Mouse (Mus musculus): ENCODE measurements around the gene Thegl. TPM values are rescaled to one million over a fixed set of nuclear protein-coding genes. Genes with fewer than 3 reads are reported as not detected.

The Thegl gene
- total and polyA plus RNA-seq, 2 experiments from 2014 or later, result 0.38 to 1.0 TPM

GRCm38 (mm10) chr5:77098874-77099273 is 83.1 kb downstream of the Thegl start:
- Histone ChIP-seq H3K27me3 (ENCODE audit: insufficient read depth, low read length) (peaks cover 13% of the 10 kb centered on the region), H3K4me3 (ENCODE audit: low read depth, low read length) (no peak overlapping the region), H3K27ac (ENCODE audit: low read depth, low read length) (no peak overlapping the region), H3K4me1 (ENCODE audit: insufficient read depth, low read length) (no peaks in the 10 kb centered on the region), H3K9ac (replicated peaks; ENCODE audit: low read length, poor library complexity, severe bottlenecking) (no peak overlapping the region), H3K4me2 (ENCODE audit: low read depth, low read length, poor library complexity, severe bottlenecking) (no peak overlapping the region), H3K36me3 (ENCODE audit: insufficient read depth, low read length) (no peaks in the 10 kb centered on the region), H3K9me3 (ENCODE audit: low read length) (no peaks in the 10 kb centered on the region)
- WGBS, result 75% methylated on average over 3 of the region's 3 CpGs
- no peak for TF ChIP-seq CTCF (IDR thresholded peaks at IDR 0.05)
- no peak for ATAC-seq (ENCODE audit: low FRiP score)
- DNase-seq (ENCODE audit: low spot score), result no peak

- Histone ChIP-seq H3K9ac (replicated peaks; ENCODE audit: low read length, poor library complexity, severe bottlenecking) (no peak overlapping the region), H3K36me3 (ENCODE audit: insufficient read depth, low read length) (no peaks in the 10 kb centered on the region), H3K9me3 (ENCODE audit: low read length) (no peaks in the 10 kb centered on the region), H3K4me2 (ENCODE audit: low read depth, low read length, poor library complexity, severe bottlenecking) (no peak overlapping the region), H3K27ac (ENCODE audit: low read depth, low read length) (no peak overlapping the region), H3K27me3 (ENCODE audit: insufficient read depth, low read length) (peaks cover 13% of the 10 kb centered on the region), H3K4me3 (ENCODE audit: low read depth, low read length) (no peak overlapping the region), H3K4me1 (ENCODE audit: insufficient read depth, low read length) (no peaks in the 10 kb centered on the region)
- ATAC-seq (ENCODE audit: low FRiP score) (no peak), DNase-seq (ENCODE audit: low spot score) (no peak)
- 81% methylated on average over 11 of the region's 11 CpGs for WGBS
- no peak for TF ChIP-seq CTCF (IDR thresholded peaks at IDR 0.05)
These were observed 83.6 kb downstream of the Thegl start for GRCm38 (mm10) chr5:77099317-77099996.

- no peak for ATAC-seq (ENCODE audit: low FRiP score)
- TF ChIP-seq CTCF (IDR thresholded peaks at IDR 0.05), result no peak
- Histone ChIP-seq H3K9ac (replicated peaks; ENCODE audit: low read length, poor library complexity, severe bottlenecking) (no peak overlapping the region), H3K4me2 (ENCODE audit: low read depth, low read length, poor library complexity, severe bottlenecking) (no peak overlapping the region), H3K27ac (ENCODE audit: low read depth, low read length) (no peak overlapping the region), H3K27me3 (ENCODE audit: insufficient read depth, low read length) (peaks cover 13% of the 10 kb centered on the region), H3K36me3 (ENCODE audit: insufficient read depth, low read length) (no peaks in the 10 kb centered on the region), H3K4me3 (ENCODE audit: low read depth, low read length) (no peak overlapping the region), H3K4me1 (ENCODE audit: insufficient read depth, low read length) (no peaks in the 10 kb centered on the region), H3K9me3 (ENCODE audit: low read length) (no peaks in the 10 kb centered on the region)
- WGBS, result 83% methylated on average over 6 of the region's 6 CpGs
- no peak for DNase-seq (ENCODE audit: low spot score)
These were observed 84.2 kb downstream of the Thegl start for GRCm38 (mm10) chr5:77099997-77100380.

GRCm38 (mm10) chr5:77100691-77101090 is 84.9 kb downstream of the Thegl start:
- H3K4me2 ChIP-seq (ENCODE audit: low read depth, low read length, poor library complexity, severe bottlenecking), result no peak overlapping the region
- peaks cover 11% of the 10 kb centered on the region for H3K27me3 ChIP-seq (ENCODE audit: insufficient read depth, low read length)
- H3K4me1 ChIP-seq (ENCODE audit: insufficient read depth, low read length), result no peaks in the 10 kb centered on the region
- no peak overlapping the region for H3K4me3 ChIP-seq (ENCODE audit: low read depth, low read length)
- no peak overlapping the region for H3K27ac ChIP-seq (ENCODE audit: low read depth, low read length)
- no peaks in the 10 kb centered on the region for H3K9me3 ChIP-seq (ENCODE audit: low read length)
- DNase-seq (ENCODE audit: low spot score) (no peak), ATAC-seq (ENCODE audit: low FRiP score) (no peak)
- TF ChIP-seq CTCF (IDR thresholded peaks at IDR 0.05), result no peak
- 93% methylated on average over 6 of the region's 6 CpGs for WGBS
- H3K9ac ChIP-seq (replicated peaks; ENCODE audit: low read length, poor library complexity, severe bottlenecking), result no peak overlapping the region
- H3K36me3 ChIP-seq (ENCODE audit: insufficient read depth, low read length), result no peaks in the 10 kb centered on the region

- no peak for ATAC-seq (ENCODE audit: low FRiP score)
- no peaks in the 10 kb centered on the region for H3K4me1 ChIP-seq (ENCODE audit: insufficient read depth, low read length)
- peak; percentile 40 for DNase-seq (ENCODE audit: low spot score)
These were observed 86.9 kb downstream of the Thegl start for GRCm38 (mm10) chr5:77102522-77103365.

More at GRCm38 (mm10) chr5:77102522-77103365, 86.9 kb downstream of the Thegl start:
- Histone ChIP-seq H3K4me2 (ENCODE audit: low read depth, low read length, poor library complexity, severe bottlenecking) (no peak overlapping the region), H3K36me3 (ENCODE audit: insufficient read depth, low read length) (no peaks in the 10 kb centered on the region), H3K27ac (ENCODE audit: low read depth, low read length) (no peak overlapping the region), H3K9me3 (ENCODE audit: low read length) (no peaks in the 10 kb centered on the region), H3K9ac (replicated peaks; ENCODE audit: low read length, poor library complexity, severe bottlenecking) (no peak overlapping the region), H3K4me3 (ENCODE audit: low read depth, low read length) (no peak overlapping the region), H3K27me3 (ENCODE audit: insufficient read depth, low read length) (peaks cover 4% of the 10 kb centered on the region; the same call in 1 of the 2 replicates)
- WGBS, result 71% methylated on average over 15 of the region's 15 CpGs
- no peak for TF ChIP-seq CTCF (IDR thresholded peaks at IDR 0.05)

Data from midbrain, postnatal 0 days (tissue).